Mouse (Mus musculus) layer of hippocampus, adult 2 months (tissue): Measurements from ENCODE around the gene Crnkl1. TPM values are rescaled to one million over a fixed set of nuclear protein-coding genes. Genes with fewer than 3 reads are reported as not detected.
A peak's percentile ranks its signal among the peaks of the same experiment; 100 is the strongest.
"Not testable (repeated sequence)": the region's sequence is repeated elsewhere in the genome, so short reads cannot be mapped to it uniquely, and the experiment has no call there.

Experiments
- DNase-seq, 2 experiments: peaks; one replicate each; pipeline ENCODE4 v3.0.0; 2022; ENCODE audit warnings: low spot score in 2 of 2
- H3K27ac ChIP-seq: fragments of 200-600 bp; 2 replicates; pipeline ENCODE4 v1.8.1; 2022
- H3K4me3 ChIP-seq: fragments of 200-600 bp; 2 replicates; pipeline ENCODE4 v1.8.1; 2022; ENCODE audit warnings: mild to moderate bottlenecking
- CTCF ChIP-seq: fragments of 200-600 bp; conservative IDR thresholded peaks from 2 replicates; pipeline ENCODE4 v1.8.1; 2022; ENCODE audit warnings: antibody characterized with exemption, mild to moderate bottlenecking, moderate library complexity
- total RNA-seq, 2 experiments: library from RNA; stranded (reverse); gene quantifications; 2 replicates each; pipeline ENCODE4 v1.2.3; 2021

Crnkl1 gene
- total RNA-seq, 2 experiments from 2014 or later = 19.8 to 21.6 TPM

GRCm38 (mm10) chr2:145903061-145903901 is 31.5 kb downstream of the Crnkl1 start:
- DNase-seq = peak; percentile 90 to 93
- peak overlapping the region; percentile 94 for H3K27ac ChIP-seq
- peak; percentile 88 for TF ChIP-seq CTCF
- peak overlapping the region; percentile 87 for H3K4me3 ChIP-seq

- Histone ChIP-seq H3K4me3 (peak within 1 kb of the TSS; percentile 87), H3K27ac (peak within 1 kb of the TSS; percentile 94)
- no peak for DNase-seq
- TF ChIP-seq CTCF = no peak
Measured at GRCm38 (mm10) chr2:145901861-145902260, 33.0 kb downstream of the Crnkl1 start, which contains the start of gene Naa20. TSS of gene Naa20 (plus strand) at chr2:145902099.

GRCm38 (mm10) chr2:145900318-145900717 is 34.5 kb downstream of the Crnkl1 start:
- H3K4me3 ChIP-seq, DNase-seq, H3K27ac ChIP-seq: not testable (repeated sequence)

GRCm38 (mm10) chr2:145898106-145898505 is 36.7 kb downstream of the Crnkl1 start:
- H3K4me3 ChIP-seq = no peak overlapping the region
- no peak overlapping the region for H3K27ac ChIP-seq
- no peak for TF ChIP-seq CTCF
- DNase-seq = no peak

GRCm38 (mm10) chr2:145893756-145894155 is 41.1 kb downstream of the Crnkl1 start:
- H3K4me3 ChIP-seq = no peak overlapping the region
- no peak for TF ChIP-seq CTCF
- no peak overlapping the region for H3K27ac ChIP-seq
- no peak for DNase-seq

- Histone ChIP-seq H3K4me3 (no peak overlapping the region), H3K27ac (no peak overlapping the region)
- no peak for TF ChIP-seq CTCF
- no peak for DNase-seq
Measured at GRCm38 (mm10) chr2:145890571-145890970, 44.2 kb downstream of the Crnkl1 start.

GRCm38 (mm10) chr2:145888766-145889480 is 45.9 kb downstream of the Crnkl1 start:
- DNase-seq = peak; percentile 36 to 51
- no peak overlapping the region for H3K4me3 ChIP-seq
- no peak for TF ChIP-seq CTCF
- H3K27ac ChIP-seq = peak overlapping the region; percentile 81

- Histone ChIP-seq H3K27ac (peak overlapping the region; percentile 81), H3K4me3 (no peak overlapping the region)
- peak; percentile 25 to 55 for DNase-seq
- peak; percentile 66 for TF ChIP-seq CTCF
Measured at GRCm38 (mm10) chr2:145887937-145888765, 46.7 kb downstream of the Crnkl1 start.

- no peak for TF ChIP-seq CTCF
- DNase-seq = no peak
- H3K4me3 ChIP-seq = no peak overlapping the region
- H3K27ac ChIP-seq = peak overlapping the region; percentile 53
Measured at GRCm38 (mm10) chr2:145884913-145885785, 49.7 kb downstream of the Crnkl1 start.

- TF ChIP-seq CTCF = no peak
- DNase-seq = no peak
- Histone ChIP-seq H3K4me3 (no peak overlapping the region), H3K27ac (peak overlapping the region; percentile 53)
Measured at GRCm38 (mm10) chr2:145884036-145884912, 50.5 kb downstream of the Crnkl1 start.

GRCm38 (mm10) chr2:145882398-145882797 is 52.4 kb downstream of the Crnkl1 start:
- H3K4me3 ChIP-seq = no peak overlapping the region
- DNase-seq = no peak
- no peak overlapping the region for H3K27ac ChIP-seq
- peak; percentile 88 for TF ChIP-seq CTCF
